Mouse (Mus musculus) CH12.LX (cell line): ENCODE data around the gene Bcor. TPM values are rescaled to one million over a fixed set of nuclear protein-coding genes. Genes with fewer than 3 reads are reported as not detected.

Source experiments
- DNase-seq: peaks from one replicate; pipeline ENCODE4 v3.0.0-alpha.2; 2013; ENCODE audit errors: extremely low read depth
- H3K27ac ChIP-seq: 2 replicates; pipeline ENCODE4 v1.5.1; 2012; ENCODE audit warnings: low read depth, mild to moderate bottlenecking, control low read depth, moderate library complexity; ENCODE audit not compliant: insufficient read depth
- H3K27me3 ChIP-seq: replicated peaks from 2 replicates; pipeline ENCODE3; 2012; ENCODE audit warnings: inconsistent platforms
- H3K36me3 ChIP-seq, 2 experiments: replicated peaks in 1 of 2; 2 replicates each; pipeline versions ENCODE3 to v1.6.1; 2012; ENCODE audit warnings: inconsistent platforms in 1 of 2, low read length in 1 of 2, mild to moderate bottlenecking in 1 of 2, mixed read lengths in 1 of 2, moderate library complexity in 1 of 2; ENCODE audit not compliant: control insufficient read depth in 1 of 2, insufficient read depth in 1 of 2
- H3K4me1 ChIP-seq, 2 experiments: 2 replicates each; pipeline ENCODE4 v1.6.1; 2012; ENCODE audit warnings: inconsistent platforms in 1 of 2, moderate library complexity in 1 of 2; ENCODE audit not compliant: insufficient read depth in 2 of 2, control insufficient read depth in 1 of 2
- H3K4me2 ChIP-seq: 2 replicates; pipeline ENCODE4 v1.6.1; 2012; ENCODE audit warnings: low read depth, mild to moderate bottlenecking, control low read depth; ENCODE audit not compliant: poor library complexity, insufficient read depth, severe bottlenecking
- H3K4me3 ChIP-seq, 3 experiments: fragments of 150-350 bp in 1 of 3; sonication (generic) in 1 of 3; replicated peaks in 1 of 3; 2 replicates each; pipeline versions ENCODE3 to v1.5.1; 2011 to 2012; ENCODE audit warnings: low read depth in 2 of 3, low read length in 2 of 3, mild to moderate bottlenecking in 2 of 3, moderate library complexity in 2 of 3, control low read depth in 1 of 3, improper control_type of control experiment in 1 of 3, inconsistent platforms in 1 of 3, mixed read lengths in 1 of 3; ENCODE audit not compliant: poor library complexity in 1 of 3
- H3K79me2 ChIP-seq: replicated peaks from 2 replicates; pipeline ENCODE4 v1.6.1; 2012; ENCODE audit warnings: mild to moderate bottlenecking, moderate library complexity; ENCODE audit not compliant: control insufficient read depth, poor library complexity, insufficient read depth, severe bottlenecking; ENCODE audit errors: extremely low read depth
- H3K9ac ChIP-seq: 2 replicates; pipeline ENCODE4 v1.6.1; 2012; ENCODE audit warnings: low read depth, mild to moderate bottlenecking, control low read depth, moderate library complexity; ENCODE audit not compliant: insufficient read depth
- H3K9me3 ChIP-seq: replicated peaks from 2 replicates; pipeline ENCODE3; 2012; ENCODE audit warnings: low read length, inconsistent platforms, mixed read lengths
- BHLHE40 ChIP-seq: IDR thresholded peaks from 2 replicates; pipeline ENCODE4 v1.6.1; 2011; ENCODE audit warnings: mild to moderate bottlenecking, low read depth, low read length, improper control_type of control experiment
- CHD2 ChIP-seq: IDR thresholded peaks from 2 replicates; pipeline ENCODE4 v1.6.1; 2011; ENCODE audit warnings: low read length, improper control_type of control experiment
- CTCF ChIP-seq, 2 experiments: IDR thresholded peaks in 1 of 2; conservative IDR thresholded peaks in 1 of 2; 2 replicates each; pipeline ENCODE4 v1.5.1; 2011 to 2012; ENCODE audit warnings: low read depth in 2 of 2, low read length in 2 of 2, improper control_type of control experiment in 1 of 2, inconsistent platforms in 1 of 2, mild to moderate bottlenecking in 1 of 2, moderate library complexity in 1 of 2
- ELF1 ChIP-seq: IDR thresholded peaks from 2 replicates; pipeline ENCODE4 v1.6.1; 2014; ENCODE audit warnings: low read depth, mild to moderate bottlenecking, inconsistent platforms, low read length, improper control_type of control experiment
- ETS1 ChIP-seq: conservative IDR thresholded peaks from 2 replicates; pipeline ENCODE4 v1.6.1; 2012; ENCODE audit warnings: low read depth, mild to moderate bottlenecking, inconsistent platforms, low read length, improper control_type of control experiment, moderate library complexity
- HCFC1 ChIP-seq: IDR thresholded peaks from 2 replicates; pipeline ENCODE4 v1.6.1; 2012; ENCODE audit warnings: low read depth, mild to moderate bottlenecking, inconsistent platforms, low read length, improper control_type of control experiment
- IRF4 ChIP-seq: IDR thresholded peaks from 2 replicates; pipeline ENCODE4 v1.6.1; 2014; ENCODE audit warnings: low read depth, mild to moderate bottlenecking, inconsistent platforms, low read length, improper control_type of control experiment
- KAT2A ChIP-seq: IDR thresholded peaks from 2 replicates; pipeline ENCODE4 v1.6.1; 2012; ENCODE audit warnings: low read length, improper control_type of control experiment, inconsistent platforms; ENCODE audit not compliant: insufficient replicate concordance
- MAX ChIP-seq: IDR thresholded peaks from 2 replicates; pipeline ENCODE4 v1.6.1; 2011; ENCODE audit warnings: low read length, improper control_type of control experiment
- MAZ ChIP-seq: IDR thresholded peaks from 2 replicates; pipeline ENCODE4 v1.6.1; 2012; ENCODE audit warnings: low read depth, mild to moderate bottlenecking, inconsistent platforms, low read length, improper control_type of control experiment, moderate library complexity
- MXI1 ChIP-seq: IDR thresholded peaks from 2 replicates; pipeline ENCODE4 v1.6.1; 2011; ENCODE audit warnings: mild to moderate bottlenecking, low read depth, low read length, improper control_type of control experiment
- NELFE ChIP-seq: IDR thresholded peaks from 2 replicates; pipeline ENCODE4 v1.6.1; 2011; ENCODE audit warnings: low read depth, low read length, improper control_type of control experiment
- NRF1 ChIP-seq: IDR thresholded peaks from 2 replicates; pipeline ENCODE4 v1.6.1; 2014; ENCODE audit warnings: low read depth, mild to moderate bottlenecking, inconsistent platforms, low read length, improper control_type of control experiment, moderate library complexity
- PAX5 ChIP-seq: IDR thresholded peaks from 2 replicates; pipeline ENCODE4 v1.6.1; 2012; ENCODE audit warnings: low read length, inconsistent platforms, mixed read lengths
- POLR2A ChIP-seq: IDR thresholded peaks from 2 replicates; pipeline ENCODE4 v1.6.1; 2011; ENCODE audit warnings: low read depth, mild to moderate bottlenecking, improper control_type of control experiment, low read length
- POLR2AphosphoS2 ChIP-seq: IDR thresholded peaks from 2 replicates; pipeline ENCODE4 v1.6.1; 2011; ENCODE audit warnings: low read depth, low read length, improper control_type of control experiment
- RCOR1 ChIP-seq: conservative IDR thresholded peaks from 2 replicates; pipeline ENCODE4 v1.6.1; 2012; ENCODE audit warnings: low read depth, mild to moderate bottlenecking, inconsistent platforms, low read length, improper control_type of control experiment
- SIN3A ChIP-seq: IDR thresholded peaks from 2 replicates; pipeline ENCODE4 v1.6.1; 2012; ENCODE audit warnings: low read length, improper control_type of control experiment, inconsistent platforms
- SMC3 ChIP-seq: IDR thresholded peaks from 2 replicates; pipeline ENCODE4 v1.6.1; 2011; ENCODE audit warnings: low read depth, low read length, improper control_type of control experiment
- TBP ChIP-seq: conservative IDR thresholded peaks from 2 replicates; pipeline ENCODE4 v1.6.1; 2011; ENCODE audit warnings: low read depth, low read length, improper control_type of control experiment
- TCF12 ChIP-seq: IDR thresholded peaks from 2 replicates; pipeline ENCODE4 v1.6.1; 2014; ENCODE audit warnings: low read depth, mild to moderate bottlenecking, inconsistent platforms, low read length, improper control_type of control experiment
- UBTF ChIP-seq: IDR thresholded peaks from 2 replicates; pipeline ENCODE4 v1.6.1; 2012; ENCODE audit warnings: low read depth, mild to moderate bottlenecking, inconsistent platforms, low read length, improper control_type of control experiment, moderate library complexity
- USF1 ChIP-seq: IDR thresholded peaks from 2 replicates; pipeline ENCODE4 v1.6.1; 2014; ENCODE audit warnings: low read depth, mild to moderate bottlenecking, inconsistent platforms, low read length, improper control_type of control experiment
- ZKSCAN1 ChIP-seq: IDR thresholded peaks from 2 replicates; pipeline ENCODE4 v1.6.1; 2012; ENCODE audit warnings: low read depth, inconsistent platforms, low read length, improper control_type of control experiment, borderline replicate concordance
- ZMIZ1 ChIP-seq: IDR thresholded peaks from 2 replicates; pipeline ENCODE4 v1.6.1; 2012; ENCODE audit warnings: low read depth, mild to moderate bottlenecking, inconsistent platforms, low read length, improper control_type of control experiment
- ZNF384 ChIP-seq: IDR thresholded peaks from 2 replicates; pipeline ENCODE4 v1.6.1; 2012; ENCODE audit warnings: low read depth, low read length, improper control_type of control experiment, inconsistent platforms
- dilution Hi-C: fragments of 300-500 bp; cut with MboI; formaldehyde crosslinking; loops from 2 replicates; pipeline ENCODE4 v1.14.3; 2020; ENCODE audit warnings: low sequenced_read_pairs; ENCODE audit not compliant: extremely low pct_unique_long_range_greater_than_20kb, extremely low pct_ligation_motif_present
- in situ Hi-C: fragments of 300-500 bp; cut with MboI; formaldehyde crosslinking; loops from 3 replicates; pipeline ENCODE4 v1.14.3; 2019; ENCODE audit warnings: low sequenced_read_pairs, low pct_ligation_motif_present, low pct_unique_long_range_greater_than_20kb, mixed read lengths
- polyA plus RNA-seq: library from polyadenylated mRNA; unstranded; fragments of >175 nt; gene quantifications from 2 replicates; pipeline ENCODE4 v1.2.1, GENCODE M21; 2012; ENCODE audit warnings: low read depth; ENCODE audit not compliant: insufficient read length
- total RNA-seq, 2 experiments: library from RNA; depleted of rRNA; stranded (reverse); fragments of 300-350 nt in 1 of 2; fragments of >200 nt in 1 of 2; gene quantifications; 2 replicates each; pipeline ENCODE4 v1.2.3; 2012 to 2014

Gene Bcor
- total and polyA plus RNA-seq, 3 experiments: 14.3 to 41.1 (median 33.8) TPM

GRCm38 (mm10) chrX:12080095-12080903 lies 79.9 kb downstream of the Bcor start:
- dilution Hi-C loops: no loop called here
- peak overlapping the region; percentile 54 to 96 (median 61) for H3K4me3 ChIP-seq
- peaks cover 7 to 24% of the 10 kb centered on the region in 2 experiments for H3K4me1 ChIP-seq
- no peaks in the 10 kb centered on the region for H3K9me3 ChIP-seq
- H3K4me2 ChIP-seq: peak overlapping the region; percentile 97; the same call in 1 of the 2 replicates
- peaks cover 55% of the 10 kb centered on the region for H3K79me2 ChIP-seq
- TF ChIP-seq CHD2 (no peak), ELF1 (no peak), USF1 (no peak), MAZ (no peak), ZMIZ1 (peak; percentile 61; the same call in 1 of the 2 replicates), NRF1 (no peak), SMC3 (no peak), UBTF (peak; percentile 79), TBP (no peak), NELFE (peak; percentile 83), IRF4 (0 out of 2 replicates have a peak, but pooled peaks have one; percentile 11), POLR2A (peak; percentile 85), HCFC1 (no peak), ZNF384 (no peak), TCF12 (peak; percentile 63; the same call in 1 of the 2 replicates), ZKSCAN1 (no peak), PAX5 (no peak), RCOR1 (no peak), POLR2AphosphoS2 (no peak), BHLHE40 (peak; percentile 9), ETS1 (no peak), SIN3A (no peak), MAX (no peak), MXI1 (no peak), CTCF (conservative IDR thresholded peaks at IDR 0.05 in 1 of 2, IDR thresholded peaks at IDR 0.05 in 1 of 2; ENCODE audit: low read depth in 2 of 2, low read length in 2 of 2) (no peak), KAT2A (no peak)
- TF ChIP-seq, all 38 proteins: peak for 7
- no peaks in the 10 kb centered on the region for H3K27me3 ChIP-seq
- peaks cover 0 to 8% of the 10 kb centered on the region in 2 experiments for H3K36me3 ChIP-seq
- DNase-seq: peak; percentile 59
- in situ Hi-C loops: no loop called here
- H3K27ac ChIP-seq: peak overlapping the region; percentile 94
- H3K9ac ChIP-seq: peak overlapping the region; percentile 84
